Mouse (Mus musculus) spleen, postnatal 10 days (tissue): ENCODE results near the gene Lsm3.
"Not testable (repeated sequence)": the region's sequence is repeated elsewhere in the genome, so short reads cannot be mapped to it uniquely, and the experiment has no call there.

Source experiments
- DNase-seq, 2 experiments: peaks; one replicate each; pipeline ENCODE4 v3.0.0; 2021 to 2022; ENCODE audit warnings: low spot score in 2 of 2

Gene Lsm3

DNA sequence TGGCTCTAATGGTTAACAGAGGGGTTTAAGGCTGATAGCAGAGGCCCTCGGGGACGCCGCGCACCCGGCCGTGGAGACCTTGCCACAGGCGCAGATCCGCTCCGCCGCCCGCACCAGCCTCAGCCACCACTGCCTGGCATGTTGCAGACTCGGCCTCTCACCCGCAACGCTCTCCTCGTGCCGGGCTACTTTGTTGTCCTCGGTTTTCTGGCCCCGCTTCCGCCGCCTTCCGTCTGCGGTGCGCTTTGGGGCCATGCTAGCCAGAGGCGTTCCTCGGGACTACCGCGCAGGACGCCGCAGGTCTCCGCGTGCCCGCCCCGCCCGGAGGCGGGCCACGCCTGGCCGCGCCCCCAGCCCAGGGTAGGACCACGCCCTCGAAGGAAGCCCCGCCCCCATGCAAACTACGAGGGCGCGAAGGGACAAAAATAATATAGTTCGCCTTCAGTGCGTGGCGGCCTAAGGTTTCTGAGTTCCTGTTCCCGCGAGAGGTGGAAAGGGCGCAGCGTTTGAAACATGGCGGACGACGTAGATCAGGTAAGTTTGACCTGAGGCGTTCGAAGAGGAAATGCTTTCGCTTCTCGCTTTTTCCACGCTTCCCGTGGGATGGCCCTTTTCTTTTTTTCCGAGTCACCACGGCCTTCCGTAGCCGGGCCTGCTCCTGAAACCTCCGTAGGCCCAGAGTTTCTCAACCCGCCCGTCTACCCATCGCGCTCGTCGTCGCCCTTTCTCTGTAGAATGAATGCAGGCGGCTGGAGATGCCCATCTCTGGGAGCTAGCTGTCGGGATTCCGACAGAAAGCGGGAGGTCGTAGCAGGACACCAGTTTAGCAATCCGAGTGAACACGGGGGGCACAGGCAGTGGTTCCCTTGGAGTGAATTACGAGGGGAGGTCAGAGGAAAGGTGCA lies at the start of gene Lsm3, which contains the start of gene Xpc:
TSS of gene Lsm3 (plus strand) at position 384 of the 905 bp plus-strand sequence.
TSS of gene Xpc (minus strand) at position 344 of the 905 bp plus-strand sequence.
- peak; percentile 98 to 99 for DNase-seq

- DNase-seq: no peak
These were observed 48.6 kb upstream of the Lsm3 start for GRCm38 (mm10) chr6:91467106-91467505.

GRCm38 (mm10) chr6:91470712-91471111 lies 45.0 kb upstream of the Lsm3 start:
- DNase-seq: no peak

GRCm38 (mm10) chr6:91471427-91471826 lies 44.3 kb upstream of the Lsm3 start:
- DNase-seq: not testable (repeated sequence)

DNA sequence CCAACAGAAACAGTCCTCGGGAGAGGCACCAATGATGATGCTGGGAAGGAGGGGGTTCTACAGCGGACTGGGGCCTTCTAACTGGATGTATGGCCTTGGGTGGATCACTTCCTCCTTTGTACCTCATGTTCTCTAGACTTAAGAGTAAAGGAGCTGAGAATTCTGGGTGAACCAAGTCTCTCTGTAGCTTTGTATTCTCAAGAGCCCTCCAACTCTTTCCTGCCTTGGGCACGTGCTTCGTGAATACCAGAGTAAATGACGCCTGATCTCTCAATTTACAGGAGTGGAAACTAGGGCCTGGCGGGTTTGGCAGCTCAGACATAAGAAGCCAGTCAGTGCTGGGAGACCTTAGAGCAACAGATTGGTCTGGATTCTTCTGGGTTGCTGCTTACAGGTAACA lies 43.4 kb upstream of the Lsm3 start:
- DNase-seq: peak in 1 of 2 experiments; percentile 16

- DNase-seq: peak; percentile 96 to 99
These were observed 42.6 kb upstream of the Lsm3 start, which contains the start of the genes Chchd4 and Tmem43 for GRCm38 (mm10) chr6:91472868-91473804. Gene Chchd4 (minus strand): TSS chr6:91473546. Gene Tmem43 (plus strand): TSS chr6:91473703.

GRCm38 (mm10) chr6:91473805-91474440 lies 41.8 kb upstream of the Lsm3 start:
- DNase-seq: no peak

- DNase-seq: no peak
These were observed 41.1 kb upstream of the Lsm3 start for GRCm38 (mm10) chr6:91474441-91475190.

GRCm38 (mm10) chr6:91476541-91476940 lies 39.2 kb upstream of the Lsm3 start:
- no peak for DNase-seq

DNA sequence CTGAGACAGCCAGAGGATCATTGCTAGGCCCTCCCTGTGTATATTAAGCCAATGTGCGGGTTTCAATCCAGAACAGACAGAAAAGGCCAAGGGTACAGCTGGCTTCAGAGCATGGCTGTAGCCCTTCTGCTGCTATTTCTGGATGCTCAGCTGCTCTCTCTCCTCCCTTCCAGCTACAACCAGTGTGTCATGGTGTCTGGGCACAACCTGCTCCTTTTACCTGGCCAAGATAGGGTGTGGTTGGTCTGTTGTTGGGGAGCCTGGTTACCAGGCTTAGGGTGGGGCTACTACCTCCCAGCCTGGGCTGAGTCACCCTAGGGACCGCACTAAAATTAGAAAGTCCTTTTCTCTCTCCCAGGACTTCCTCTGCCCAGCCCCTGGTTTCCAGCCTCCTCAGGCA lies 32.4 kb upstream of the Lsm3 start:
- DNase-seq: no peak

DNA sequence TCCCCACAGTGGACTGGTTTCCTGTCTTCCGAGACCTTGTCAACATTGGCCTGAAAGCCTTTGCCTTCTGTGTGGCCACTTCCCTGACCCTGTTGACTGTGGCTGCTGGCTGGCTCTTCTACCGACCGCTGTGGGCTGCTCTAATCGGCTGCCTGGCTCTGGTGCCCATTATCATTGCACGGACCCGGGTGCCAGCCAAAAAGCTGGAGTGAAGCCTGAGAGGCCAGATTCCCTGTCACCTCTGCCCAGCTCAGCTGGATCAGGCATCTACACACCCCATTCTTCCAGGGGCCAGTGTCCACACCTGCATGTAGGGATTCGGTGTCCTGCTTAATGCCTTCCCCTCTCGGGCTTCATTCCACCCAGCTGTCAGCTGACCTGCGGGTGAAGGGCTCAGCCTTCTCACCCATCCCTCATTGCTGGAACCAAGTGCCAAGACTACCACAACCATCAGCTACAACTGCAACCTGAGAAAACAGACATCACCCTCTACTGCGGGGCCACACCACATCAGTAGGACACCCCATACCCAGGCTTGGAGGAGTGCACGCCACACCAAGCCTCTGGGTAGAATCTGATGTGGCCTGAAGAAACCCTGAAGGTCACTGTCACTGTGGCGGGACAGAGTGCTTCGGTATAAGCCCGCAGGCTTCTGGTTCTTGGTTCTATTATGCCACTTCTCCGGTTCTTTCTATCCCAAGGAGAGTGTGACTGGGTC lies 28.8 kb upstream of the Lsm3 start:
- no peak for DNase-seq

DNA sequence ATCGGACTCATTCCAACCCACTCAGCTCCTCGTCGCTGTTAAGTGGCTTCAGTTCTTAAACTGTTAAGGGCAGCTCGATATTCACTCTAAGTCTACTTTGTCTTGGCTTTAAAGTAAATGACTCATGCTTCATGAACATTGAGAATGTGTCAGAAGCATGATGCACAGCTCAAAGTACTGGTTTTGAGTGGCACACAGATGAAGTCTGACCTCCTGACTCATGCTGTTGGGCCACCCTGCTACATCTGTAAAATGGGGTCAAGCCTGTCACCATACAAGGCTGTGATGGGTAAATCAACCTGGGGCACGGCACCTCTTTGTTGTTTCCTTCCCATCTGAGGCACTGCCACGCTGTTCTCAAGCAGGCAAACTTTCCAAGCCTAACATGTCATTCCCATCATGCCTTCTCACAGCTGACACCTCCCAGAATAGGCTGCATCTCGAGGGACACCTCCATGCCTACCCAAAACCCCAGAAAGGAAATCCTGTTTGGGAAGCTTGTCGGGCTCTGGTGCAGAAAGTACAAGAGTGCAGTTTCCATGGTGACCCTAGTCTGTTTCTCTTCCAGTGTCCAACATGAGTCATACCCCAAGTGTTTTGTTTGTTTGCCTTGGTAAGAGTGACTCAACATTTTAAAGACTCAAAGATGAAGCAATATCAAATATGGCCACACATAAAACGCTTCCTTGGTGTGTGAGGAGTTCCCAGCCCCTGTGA lies 27.1 kb upstream of the Lsm3 start:
- no peak for DNase-seq

DNA sequence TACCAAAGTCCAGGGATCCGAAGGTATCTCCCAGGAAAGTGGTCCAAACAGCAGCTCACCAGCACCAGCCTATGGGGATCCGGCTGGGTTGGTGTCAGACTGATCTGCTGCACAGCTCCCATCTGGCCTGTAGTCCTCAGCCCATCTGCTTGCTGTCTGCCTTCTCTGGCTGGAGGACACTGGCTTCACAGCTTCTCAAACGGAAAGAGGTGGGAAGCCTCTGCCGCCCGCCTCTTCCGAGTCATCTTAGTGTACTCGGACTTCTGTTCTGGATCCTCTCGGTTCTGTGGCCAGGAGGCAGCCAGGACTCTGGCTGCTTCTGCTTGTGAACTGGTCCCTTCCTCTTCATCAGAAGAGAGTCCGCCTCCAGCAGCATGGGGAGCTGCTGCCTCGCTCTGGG lies 25.9 kb upstream of the Lsm3 start:
- DNase-seq: no peak

GRCm38 (mm10) chr6:91491004-91491403 lies 24.7 kb upstream of the Lsm3 start:
- DNase-seq: no peak

DNA sequence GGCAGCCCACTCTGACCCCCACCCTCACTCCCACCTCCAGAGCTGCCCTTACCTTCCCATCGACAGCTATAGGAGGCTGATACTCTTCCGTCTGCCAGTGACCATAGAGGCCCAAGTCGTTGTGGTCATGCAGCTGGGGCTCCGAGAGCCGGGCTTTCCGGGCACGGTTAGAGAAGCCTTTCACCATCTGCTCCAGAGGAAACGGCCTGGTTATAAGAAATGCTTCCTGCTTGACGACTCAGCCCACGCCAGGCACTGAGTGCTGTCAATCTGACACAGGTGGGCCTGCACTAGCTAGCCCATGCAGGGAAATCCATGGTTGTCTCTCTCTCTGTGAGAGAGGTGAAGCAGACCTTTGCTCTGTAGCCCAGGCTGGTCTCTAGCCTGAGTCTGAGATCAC lies 22.7 kb upstream of the Lsm3 start:
- no peak for DNase-seq

DNA sequence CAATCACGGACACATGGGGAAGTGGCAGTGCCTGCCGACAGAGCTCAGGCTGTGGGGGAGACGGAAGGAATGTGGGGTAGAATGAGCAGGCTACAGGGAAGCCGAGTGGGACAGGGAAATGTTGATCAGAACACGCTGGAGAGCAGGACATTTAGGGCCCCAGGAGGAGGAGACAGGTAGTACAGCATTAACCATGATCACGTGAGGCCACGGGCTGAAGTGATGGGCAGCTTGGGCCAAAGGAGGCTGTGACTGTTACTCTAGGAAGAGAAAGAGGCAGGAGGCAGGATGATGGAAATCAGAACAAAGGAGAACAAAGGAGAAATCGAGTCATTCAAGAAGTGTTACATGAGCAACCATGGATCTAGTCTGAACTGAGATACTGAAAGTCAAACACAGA lies 21.2 kb upstream of the Lsm3 start:
- no peak for DNase-seq

DNA sequence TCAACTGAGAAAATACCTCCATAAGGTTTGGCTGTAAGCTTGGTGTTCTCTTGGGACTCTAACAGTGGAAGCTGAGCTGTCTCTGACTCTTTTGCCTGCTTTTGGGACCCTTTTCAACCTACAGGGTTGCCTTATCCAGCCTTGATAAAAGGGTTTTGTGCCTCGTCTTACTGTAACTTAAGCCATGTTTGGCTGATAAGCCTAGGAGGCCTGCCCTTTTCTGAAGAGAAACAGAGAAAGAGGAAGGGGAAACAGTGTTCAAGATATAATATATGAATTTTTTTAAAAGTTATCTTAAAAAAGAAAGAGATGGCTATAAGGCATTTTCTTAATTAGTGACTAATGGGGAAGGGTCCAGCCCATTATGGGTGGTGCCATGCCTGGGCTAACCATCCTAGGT lies 12.4 kb upstream of the Lsm3 start:
- DNase-seq: no peak

DNA sequence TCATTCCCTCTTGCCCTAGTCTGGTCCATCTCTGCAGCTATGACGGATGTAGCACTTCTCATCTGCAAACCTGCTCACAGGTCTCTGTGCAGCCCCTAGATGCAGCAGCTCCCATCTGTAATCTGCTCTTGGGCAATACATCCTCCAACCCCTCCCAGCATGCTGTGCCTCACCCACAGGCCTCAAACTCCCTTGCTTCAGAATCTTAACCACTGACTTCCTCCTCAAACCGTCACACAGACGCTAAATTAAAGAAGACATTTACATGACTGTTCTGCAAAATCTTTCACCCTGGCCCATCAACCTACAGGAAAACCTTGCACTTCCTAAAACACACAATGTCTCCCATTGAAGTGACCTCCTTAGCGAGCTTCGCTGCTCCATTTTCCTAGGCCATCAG lies 9.7 kb upstream of the Lsm3 start:
- DNase-seq: no peak

DNA sequence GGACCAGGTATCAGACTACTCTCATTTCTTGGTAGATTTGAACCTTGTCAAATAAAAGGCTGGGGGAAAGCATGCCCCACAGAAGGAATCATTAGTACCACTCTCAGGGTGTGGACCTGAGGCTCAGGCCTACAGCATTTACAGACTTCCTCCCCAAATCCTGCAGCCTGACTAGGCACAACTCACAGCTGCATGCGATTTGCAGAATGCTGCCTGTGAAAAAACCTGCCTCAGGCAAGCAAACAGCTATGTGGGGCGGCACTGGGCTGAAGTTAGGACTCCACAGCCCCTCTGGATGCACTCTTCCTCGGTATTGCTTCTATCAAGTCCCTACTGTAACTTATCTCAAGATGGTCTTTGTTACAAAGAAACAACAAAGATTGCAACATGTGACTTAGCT lies 7.7 kb upstream of the Lsm3 start:
- no peak for DNase-seq

DNA sequence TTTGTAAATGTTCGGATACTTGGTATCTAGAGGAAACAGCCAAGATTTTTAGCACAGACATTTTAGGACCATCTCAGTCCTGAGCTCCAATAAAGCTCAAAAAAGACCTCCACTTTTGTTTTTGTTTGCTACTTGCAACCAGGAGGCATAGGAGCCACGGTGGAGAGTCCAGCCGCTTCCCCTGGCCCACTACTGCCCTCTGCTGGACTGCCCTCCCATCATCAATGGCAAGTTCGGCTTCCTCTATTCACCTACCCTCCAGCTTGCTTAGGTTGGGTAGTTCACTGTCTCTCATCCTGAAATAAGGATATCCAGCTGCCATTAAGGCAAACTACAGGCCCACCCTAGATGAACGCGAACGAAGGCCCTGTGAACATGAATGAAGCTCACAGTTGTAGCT lies 6.4 kb upstream of the Lsm3 start:
- peak; percentile 62 to 88 for DNase-seq
